Mouse (Mus musculus): ENCODE measurements around the gene Ifi27l2b.
A peak's percentile ranks its signal among the peaks of the same experiment; 100 is the strongest.
"Not testable (repeated sequence)": the region's sequence is repeated elsewhere in the genome, so short reads cannot be mapped to it uniquely, and the experiment has no call there.

Ifi27l2b gene

GRCm38 (mm10) chr12:103457140-103457539 lies at the start of gene Ifi27l2b:
Ifi27l2b (minus strand) TSS chr12:103457223.
- no peak for DNase-seq (ENCODE audit: low spot score)

DNA sequence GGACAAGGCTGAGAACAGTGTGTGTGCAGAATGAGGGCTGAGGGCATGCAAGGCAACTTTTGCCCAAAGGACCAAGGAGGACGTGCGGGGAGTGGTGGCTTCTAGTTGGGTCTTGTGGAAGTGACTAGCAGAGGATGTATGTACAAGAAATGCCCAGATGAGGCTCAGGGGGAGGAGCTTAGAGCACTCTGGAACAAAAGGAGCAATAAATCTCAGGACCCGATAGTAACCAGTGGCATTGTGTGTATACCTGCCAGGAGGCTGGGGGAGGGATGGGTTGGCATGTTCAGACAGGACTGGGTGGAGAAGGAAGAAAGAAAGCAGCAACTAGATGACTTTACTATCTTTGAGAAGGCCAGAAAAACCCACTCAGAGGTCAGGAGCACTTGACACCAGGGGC lies 47.4 kb upstream of the Ifi27l2b start:
- no peak for DNase-seq (ENCODE audit: low spot score)

DNA sequence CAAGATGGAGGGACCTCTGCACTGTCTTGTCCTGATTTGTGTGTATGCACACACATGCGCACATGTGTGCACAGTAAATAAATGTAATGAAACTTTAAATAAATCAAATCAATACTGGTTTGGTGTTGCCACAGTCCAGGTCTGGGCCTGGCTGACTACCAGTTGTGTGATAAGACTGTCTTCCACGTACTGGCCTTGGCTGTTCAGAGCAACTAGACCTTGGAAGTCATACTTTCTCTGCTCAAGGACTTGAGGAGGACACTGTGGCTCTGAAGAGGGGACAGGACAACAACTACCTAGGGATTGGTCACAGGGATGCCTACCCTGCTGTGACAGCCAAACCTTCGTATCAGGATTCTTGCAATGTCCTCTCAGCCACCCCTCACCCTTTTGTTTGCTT lies 46.3 kb upstream of the Ifi27l2b start:
- no peak for DNase-seq (ENCODE audit: low spot score)

DNA sequence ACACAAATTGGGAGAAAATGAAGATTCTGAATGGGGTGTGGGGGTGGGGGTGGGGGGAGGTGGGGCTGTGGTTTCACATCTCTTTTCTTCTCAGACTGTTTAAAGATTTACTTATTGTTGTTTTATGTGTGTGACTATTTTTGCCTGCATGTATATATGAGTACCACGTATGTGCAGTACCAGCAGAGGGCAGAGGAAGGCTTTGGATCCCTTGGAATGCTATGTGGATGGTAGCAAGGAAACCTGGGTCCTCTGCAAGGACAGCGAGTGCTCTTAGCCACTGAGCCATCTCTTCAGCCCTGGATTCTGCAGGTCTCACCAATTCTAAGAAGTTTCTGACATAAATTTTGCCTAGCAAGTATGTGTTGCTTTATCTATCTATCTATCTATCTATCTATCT lies 42.2 kb upstream of the Ifi27l2b start:
- DNase-seq (ENCODE audit: low spot score), result no peak

- no peak for DNase-seq (ENCODE audit: low spot score)
Measured at GRCm38 (mm10) chr12:103498768-103499167, 41.7 kb upstream of the Ifi27l2b start.

DNA sequence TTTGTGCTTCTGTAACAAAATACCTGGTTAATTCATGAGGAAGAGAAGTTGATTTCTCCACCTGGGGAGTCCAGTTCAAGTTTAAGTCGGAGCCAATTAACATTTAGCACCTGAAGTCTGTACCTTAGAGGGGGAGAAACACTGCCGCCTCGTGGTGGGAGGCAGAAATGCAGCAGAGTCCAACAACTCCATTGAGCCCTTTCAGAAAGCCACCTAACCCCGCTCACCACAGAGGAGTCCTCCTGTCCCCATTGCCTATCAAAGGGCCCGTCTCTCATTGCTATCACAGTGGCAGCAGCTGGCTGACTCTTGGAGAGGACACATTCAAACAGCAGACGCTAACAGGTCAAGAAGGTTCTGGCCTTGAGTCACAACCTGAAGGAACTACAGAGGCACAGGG lies 37.5 kb upstream of the Ifi27l2b start:
- DNase-seq (ENCODE audit: low spot score), result peak; percentile 57

DNA sequence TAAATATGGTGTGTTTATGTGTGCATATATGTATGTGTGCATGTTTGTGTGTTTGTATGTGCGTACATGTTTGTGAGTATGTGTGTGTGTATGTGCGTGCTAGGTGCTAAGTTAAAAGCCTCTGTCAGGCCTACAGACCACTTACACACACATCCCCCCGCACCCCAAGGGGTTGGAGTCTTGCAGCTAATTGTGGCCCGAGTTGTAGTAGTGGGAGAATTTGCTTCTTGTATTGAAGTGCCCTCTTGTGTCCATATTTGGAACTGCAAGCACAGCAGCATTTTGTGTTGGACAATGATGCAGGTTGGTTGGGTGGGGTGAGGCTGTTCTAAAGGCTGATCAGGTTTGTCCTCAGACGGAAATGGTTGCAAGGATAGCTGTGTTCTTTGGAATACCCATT lies 35.7 kb upstream of the Ifi27l2b start:
- peak; percentile 78 for DNase-seq (ENCODE audit: low spot score)

- DNase-seq (ENCODE audit: low spot score), result no peak
Measured at GRCm38 (mm10) chr12:103491091-103491730, 34.2 kb upstream of the Ifi27l2b start.

DNA sequence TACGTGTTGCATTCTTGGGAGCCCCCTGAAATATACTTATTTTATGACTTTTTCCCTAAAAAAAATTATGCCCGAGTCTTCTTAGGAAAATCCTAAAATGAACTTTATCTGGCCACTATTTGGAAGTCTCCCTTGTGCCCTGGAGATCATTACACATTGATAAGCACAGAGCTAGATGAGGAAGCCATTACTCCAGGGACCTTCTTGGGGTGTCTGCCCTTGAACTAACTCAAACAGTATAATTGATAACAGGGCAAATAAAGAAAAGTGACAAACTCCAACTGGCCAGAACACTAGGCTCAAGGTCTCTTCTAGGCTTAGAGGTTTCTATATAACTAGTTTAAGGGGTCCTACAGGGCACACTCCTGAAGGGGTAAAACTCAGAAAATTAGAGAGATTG lies 30.7 kb upstream of the Ifi27l2b start:
- DNase-seq (ENCODE audit: low spot score), result no peak

GRCm38 (mm10) chr12:103487276-103487675 lies 30.3 kb upstream of the Ifi27l2b start:
- peak; percentile 59 for DNase-seq (ENCODE audit: low spot score)

DNA sequence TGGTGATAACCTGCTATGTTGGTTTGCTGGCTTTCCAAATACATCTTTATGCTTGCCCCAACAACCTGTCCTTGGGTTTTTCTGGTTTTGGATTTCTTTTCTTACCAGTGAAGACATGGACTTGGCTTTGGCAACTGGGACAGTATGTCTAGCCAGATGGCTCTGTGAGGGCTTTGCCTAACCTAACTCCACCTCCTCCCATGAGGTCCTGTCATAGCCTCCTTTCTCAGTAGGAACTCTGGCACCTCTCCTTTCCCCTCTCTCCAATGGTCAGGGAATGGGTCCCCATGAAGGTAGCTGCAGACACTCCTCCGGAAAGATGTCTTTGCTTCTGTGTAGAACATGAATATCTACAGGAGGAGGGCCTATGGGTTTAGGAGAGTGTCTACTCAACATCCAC lies 29.7 kb upstream of the Ifi27l2b start:
- DNase-seq (ENCODE audit: low spot score), result no peak

- not testable (repeated sequence) for DNase-seq (ENCODE audit: low spot score)
Measured at GRCm38 (mm10) chr12:103484200-103484972, 27.4 kb upstream of the Ifi27l2b start.

- no peak for DNase-seq (ENCODE audit: low spot score)
Measured at GRCm38 (mm10) chr12:103482781-103483180, 25.8 kb upstream of the Ifi27l2b start.

DNA sequence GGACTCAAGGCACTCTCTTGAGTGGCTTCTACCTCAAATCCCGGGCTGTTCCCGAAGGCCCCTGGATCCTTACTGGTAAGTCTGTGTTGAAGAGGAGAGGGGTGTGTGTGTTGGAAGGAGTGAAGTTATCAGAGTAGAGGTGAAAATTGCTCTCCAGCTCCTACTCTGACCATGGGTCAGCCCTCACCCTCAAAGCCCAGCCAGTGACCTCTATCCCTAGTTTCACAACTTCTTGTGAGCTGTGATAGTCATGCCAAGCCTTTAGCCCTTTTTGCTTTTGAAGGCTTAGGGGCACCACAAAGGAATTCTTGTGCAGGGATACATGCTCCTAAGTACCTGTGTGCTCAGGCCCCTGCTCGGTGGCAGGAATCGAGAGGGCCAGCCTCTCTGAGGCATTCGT lies 24.6 kb upstream of the Ifi27l2b start:
- peak; percentile 30 for DNase-seq (ENCODE audit: low spot score)

GRCm38 (mm10) chr12:103477461-103478015 lies 20.5 kb upstream of the Ifi27l2b start:
- DNase-seq (ENCODE audit: low spot score), result no peak

GRCm38 (mm10) chr12:103476779-103477389 lies 19.9 kb upstream of the Ifi27l2b start:
- no peak for DNase-seq (ENCODE audit: low spot score)

- no peak for DNase-seq (ENCODE audit: low spot score)
Measured at GRCm38 (mm10) chr12:103474481-103474880, 17.5 kb upstream of the Ifi27l2b start.

DNA sequence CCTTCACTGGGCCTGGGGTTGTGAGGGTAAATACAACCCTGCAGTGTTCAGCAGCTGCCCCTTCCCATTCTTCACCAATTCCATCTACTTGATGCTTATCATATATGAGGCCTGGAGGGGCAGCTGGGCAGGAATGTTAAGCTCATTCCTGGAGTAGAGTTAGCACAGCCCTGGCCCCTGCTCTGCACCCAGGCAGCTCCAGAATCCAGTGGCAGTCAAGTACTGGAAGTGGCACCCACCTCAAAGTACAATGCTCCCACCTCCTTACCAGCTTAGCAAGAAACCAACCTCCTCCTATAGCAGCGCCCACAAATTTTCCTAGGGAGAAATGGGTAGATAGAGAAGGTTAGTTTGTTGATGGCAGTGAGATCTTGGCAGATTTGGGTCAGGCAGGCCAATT lies 296 bp downstream of the Ifi27l2b start:
- DNase-seq (ENCODE audit: low spot score), result not testable (repeated sequence)

DNA sequence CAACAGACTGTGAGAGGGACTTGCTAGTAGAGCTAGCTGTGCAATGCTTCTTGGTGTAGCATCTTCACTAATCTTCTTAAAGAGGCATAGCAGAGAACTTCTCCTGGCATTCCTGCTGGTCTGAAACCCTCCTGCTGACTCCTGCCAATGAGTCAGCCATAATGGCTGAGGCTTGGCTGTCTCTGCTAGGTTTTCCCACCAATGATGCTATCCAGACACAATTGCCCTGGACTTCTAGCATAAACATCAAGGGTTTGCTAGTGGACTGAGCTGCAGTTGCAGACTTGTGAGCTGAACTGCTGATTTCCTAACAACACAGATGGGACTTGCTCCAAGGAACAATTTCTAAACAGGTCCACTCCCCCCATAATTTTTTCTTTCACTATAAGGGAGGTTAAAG lies 3.7 kb downstream of the Ifi27l2b start:
- DNase-seq (ENCODE audit: low spot score), result no peak

DNA sequence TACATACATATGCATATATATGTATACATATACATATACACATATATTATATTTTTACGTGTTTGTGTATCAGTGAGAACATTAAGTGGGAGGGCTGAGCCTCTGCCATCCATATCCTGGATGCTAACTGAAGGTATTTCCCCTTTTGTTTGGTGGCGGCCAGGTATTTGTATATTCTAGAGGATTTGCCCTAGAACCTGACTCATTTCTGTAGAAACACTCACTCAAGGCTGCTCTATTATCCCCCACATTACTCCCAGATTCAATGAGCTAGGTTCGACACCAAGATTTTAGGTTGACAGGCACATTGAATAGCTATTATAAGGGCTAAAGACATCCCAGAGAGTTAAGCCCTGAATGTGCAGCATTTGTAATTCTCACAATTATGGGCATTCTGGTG lies 12.0 kb downstream of the Ifi27l2b start:
- DNase-seq (ENCODE audit: low spot score), result no peak

GRCm38 (mm10) chr12:103444261-103444660 lies 12.8 kb downstream of the Ifi27l2b start:
- not testable (repeated sequence) for DNase-seq (ENCODE audit: low spot score)

DNA sequence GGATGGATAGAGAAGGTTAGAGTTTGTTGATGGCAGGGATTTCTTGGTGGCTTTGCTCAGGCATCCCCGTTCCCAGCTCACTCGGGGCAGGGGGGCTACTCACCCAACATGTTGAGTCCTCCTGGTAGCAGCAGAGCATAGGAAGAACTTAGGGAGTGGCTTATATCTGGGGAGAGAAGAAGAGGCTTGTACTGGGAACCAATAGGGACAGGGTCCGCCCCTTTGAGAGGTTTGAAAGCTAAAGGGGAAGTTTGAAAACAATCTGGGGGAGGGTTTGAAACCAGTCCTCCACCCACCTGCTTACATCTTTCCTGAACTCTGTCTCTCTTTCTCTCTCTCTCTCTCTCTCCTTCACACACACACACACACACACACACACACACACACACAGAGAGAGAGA lies 13.5 kb downstream of the Ifi27l2b start, which contains the start of gene Ifi27l2a:
Ifi27l2a (minus strand) TSS at position 157 of the 400 bp plus-strand sequence.
- DNase-seq (ENCODE audit: low spot score), result peak; percentile 51

DNA sequence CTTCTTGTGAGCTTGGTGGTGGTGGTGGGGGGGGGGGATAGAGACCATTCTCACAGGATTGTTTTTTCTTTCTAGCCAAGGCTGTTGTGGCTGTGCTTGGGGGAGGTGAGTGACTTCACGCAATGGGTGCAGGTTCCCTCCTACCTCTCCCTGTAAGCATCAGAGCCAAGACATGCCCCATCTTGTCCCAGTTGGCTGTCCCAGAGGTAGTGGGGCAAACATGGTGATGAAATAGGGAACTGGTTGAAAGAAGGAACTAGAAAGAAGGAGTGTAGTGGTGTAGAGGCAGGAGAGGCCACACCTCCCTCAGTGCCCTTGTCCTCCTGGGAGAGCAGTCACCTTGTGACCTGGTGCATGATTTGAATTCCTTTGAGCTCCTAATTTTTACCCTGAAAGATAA lies 19.4 kb downstream of the Ifi27l2b start:
- DNase-seq (ENCODE audit: low spot score), result no peak
